Mouse (Mus musculus) heart, embryonic 15.5 days (tissue): ENCODE data around the gene Sp110. TPM values are rescaled to one million over a fixed set of nuclear protein-coding genes. Genes with fewer than 3 reads are reported as not detected.
A peak's percentile ranks its signal among the peaks of the same experiment; 100 is the strongest.
"Not testable (repeated sequence)": the region's sequence is repeated elsewhere in the genome, so short reads cannot be mapped to it uniquely, and the experiment has no call there.

ENCODE experiments used
- ATAC-seq: fragments of 200-750 bp; cut with Nextera tagmentation; replicated peaks from 2 replicates; pipeline ENCODE4 v1.8.0; 2017; ENCODE audit warnings: low read depth, moderate TSS enrichment; ENCODE audit not compliant: insufficient number of reproducible peaks, insufficient read depth, low FRiP score
- H3K27ac ChIP-seq: fragments of 300-500 bp; sonication (generic); 2 replicates; pipeline ENCODE4 v1.5.1; 2015; ENCODE audit warnings: mild to moderate bottlenecking, inconsistent platforms
- H3K27me3 ChIP-seq: fragments of 300-500 bp; sonication (generic); 2 replicates; pipeline ENCODE4 v1.6.1; 2015; ENCODE audit warnings: inconsistent platforms
- H3K36me3 ChIP-seq: fragments of 300-500 bp; sonication (generic); 2 replicates; pipeline ENCODE4 v1.6.1; 2015; ENCODE audit warnings: mild to moderate bottlenecking, inconsistent platforms
- H3K4me1 ChIP-seq: fragments of 300-500 bp; sonication (generic); replicated peaks from 2 replicates; pipeline ENCODE4 v1.6.1; 2015; ENCODE audit warnings: inconsistent platforms
- H3K4me2 ChIP-seq: fragments of 300-500 bp; sonication (generic); 2 replicates; pipeline ENCODE4 v1.6.1; 2015; ENCODE audit warnings: inconsistent platforms, mild to moderate bottlenecking, moderate library complexity
- H3K4me3 ChIP-seq: fragments of 300-500 bp; sonication (generic); 2 replicates; pipeline ENCODE4 v1.5.1; 2015; ENCODE audit warnings: mild to moderate bottlenecking, inconsistent platforms
- H3K9ac ChIP-seq: fragments of 300-500 bp; sonication (generic); 2 replicates; pipeline ENCODE4 v1.6.1; 2015; ENCODE audit warnings: mild to moderate bottlenecking, inconsistent platforms
- H3K9me3 ChIP-seq: fragments of 300-500 bp; sonication (generic); replicated peaks from 2 replicates; pipeline ENCODE4 v1.6.1; 2016; ENCODE audit warnings: inconsistent platforms
- WGBS: fragments of 180-500 bp; shearing (Covaris S2); methylation state at CpG from one replicate; pipeline ENCODE4 v1.1.7; 2015; ENCODE audit warnings: mixed read lengths; 5-methylcytosine and 5-hydroxymethylcytosine counted together
- polyA plus RNA-seq: library from polyadenylated mRNA; unstranded; fragments of >200 nt; fragmentation: Nextera tagmentation; extraction: Ambion mirVana; gene quantifications from 2 replicates; pipeline ENCODE4 v1.2.1, GENCODE M21; 2015

Gene Sp110
- polyA plus RNA-seq = 3.1 and 7.8 TPM in 2 replicates

GRCm38 (mm10) chr1:85598271-85599012 is at the start of gene Sp110:
Sp110 (minus strand) TSS chr1:85598817.
- not testable (repeated sequence) for ATAC-seq, H3K4me3 ChIP-seq
- WGBS = 63% methylated on average over 17 of the region's 17 CpGs

DNA sequence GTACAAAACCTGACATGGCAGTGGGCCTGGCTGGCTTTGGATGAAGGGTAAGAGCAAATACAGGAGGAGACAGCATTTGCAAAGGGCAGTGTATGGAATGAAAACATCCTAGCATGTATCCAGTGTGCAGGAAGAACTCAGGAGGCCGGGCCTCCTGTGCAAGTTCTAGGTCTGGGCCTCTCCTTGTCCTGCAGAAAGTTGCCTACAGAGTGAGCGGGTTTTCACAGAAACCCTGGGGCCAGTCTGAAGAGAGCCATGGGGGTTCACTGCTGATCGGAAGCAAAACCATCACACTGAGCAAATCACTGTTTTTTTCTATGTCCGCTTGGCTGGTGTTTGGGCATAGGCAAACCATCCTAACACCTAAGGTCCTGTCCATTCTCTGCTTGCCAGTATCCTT is 39.5 kb upstream of the Sp110 start:
- not testable (repeated sequence) for ATAC-seq, H3K4me3 ChIP-seq, H3K4me2 ChIP-seq, H3K4me1 ChIP-seq, H3K27me3 ChIP-seq, H3K9ac ChIP-seq, H3K9me3 ChIP-seq, H3K27ac ChIP-seq, H3K36me3 ChIP-seq
- 69% methylated on average over 4 of the region's 4 CpGs for WGBS

More at GRCm38 (mm10) chr1:85598271-85599012, at the start of gene Sp110:
- not testable (repeated sequence) for H3K4me1 ChIP-seq, H3K9me3 ChIP-seq, H3K4me2 ChIP-seq, H3K36me3 ChIP-seq, H3K27me3 ChIP-seq, H3K9ac ChIP-seq, H3K27ac ChIP-seq

GRCm38 (mm10) chr1:85636936-85637335 is 38.3 kb upstream of the Sp110 start:
- H3K27me3 ChIP-seq, H3K9ac ChIP-seq, H3K4me3 ChIP-seq, H3K9me3 ChIP-seq, H3K4me1 ChIP-seq, ATAC-seq, H3K4me2 ChIP-seq, H3K27ac ChIP-seq, H3K36me3 ChIP-seq: not testable (repeated sequence)
- 63% methylated on average over 3 of the region's 3 CpGs for WGBS

DNA sequence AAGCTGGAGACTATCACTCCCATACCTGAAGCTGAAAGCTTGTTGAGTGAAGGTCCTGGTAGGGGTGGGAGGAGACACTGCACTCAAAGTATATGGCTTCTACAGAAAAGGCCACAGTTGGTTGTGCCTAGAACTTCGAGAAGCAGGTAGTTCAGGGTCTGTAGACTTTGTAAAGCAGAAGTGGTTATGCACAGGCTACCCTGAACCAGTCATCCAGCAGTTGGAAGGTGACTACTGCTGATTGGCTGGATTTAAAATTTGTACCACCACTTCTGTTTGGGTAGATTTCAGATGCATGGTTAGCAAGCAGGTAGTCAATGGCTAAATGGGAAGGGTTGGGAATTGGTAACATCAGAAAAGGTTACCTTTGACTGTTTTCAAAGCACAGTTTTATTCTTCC is 20.1 kb upstream of the Sp110 start:
- not testable (repeated sequence) for H3K9ac ChIP-seq, ATAC-seq, H3K36me3 ChIP-seq, H3K27me3 ChIP-seq, H3K4me1 ChIP-seq, H3K4me2 ChIP-seq, H3K4me3 ChIP-seq, H3K27ac ChIP-seq, H3K9me3 ChIP-seq
- WGBS = 50% methylated on average over 1 of the region's 1 CpGs

GRCm38 (mm10) chr1:85617161-85617560 is 18.5 kb upstream of the Sp110 start:
- not testable (repeated sequence) for H3K4me2 ChIP-seq, H3K4me1 ChIP-seq, H3K27ac ChIP-seq, ATAC-seq, H3K27me3 ChIP-seq, H3K9me3 ChIP-seq, H3K36me3 ChIP-seq, H3K4me3 ChIP-seq, H3K9ac ChIP-seq
- 53% methylated on average over 4 of the region's 5 CpGs for WGBS

GRCm38 (mm10) chr1:85615819-85616218 is 17.2 kb upstream of the Sp110 start:
- not testable (repeated sequence) for ATAC-seq, H3K27me3 ChIP-seq, H3K4me3 ChIP-seq, H3K9ac ChIP-seq, H3K4me1 ChIP-seq, H3K36me3 ChIP-seq, H3K9me3 ChIP-seq, H3K27ac ChIP-seq, H3K4me2 ChIP-seq
- WGBS = 48% methylated on average over 3 of the region's 3 CpGs

DNA sequence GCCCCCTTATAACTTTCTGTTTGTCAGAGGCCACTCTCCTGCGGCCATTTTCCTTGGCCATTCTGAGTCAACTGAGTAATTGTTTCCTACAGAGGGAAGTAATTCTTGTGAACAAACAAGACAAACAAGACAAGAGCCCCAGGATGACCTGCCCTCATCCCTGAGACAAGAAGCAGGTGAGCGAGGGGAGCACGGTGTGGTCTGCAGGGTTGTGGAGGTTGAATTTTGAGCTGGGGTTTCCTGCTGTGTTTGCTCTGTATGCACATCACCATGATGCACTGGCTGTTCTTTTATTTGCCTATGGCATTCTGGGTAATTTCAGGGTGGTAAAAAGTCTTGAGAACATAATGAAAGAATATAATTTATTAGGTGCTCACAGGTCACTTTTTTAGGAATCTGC is 16.5 kb upstream of the Sp110 start:
- not testable (repeated sequence) for H3K4me3 ChIP-seq, H3K27me3 ChIP-seq, ATAC-seq, H3K36me3 ChIP-seq, H3K4me2 ChIP-seq, H3K9ac ChIP-seq, H3K27ac ChIP-seq, H3K4me1 ChIP-seq, H3K9me3 ChIP-seq
- WGBS = 89% methylated on average over 3 of the region's 3 CpGs

DNA sequence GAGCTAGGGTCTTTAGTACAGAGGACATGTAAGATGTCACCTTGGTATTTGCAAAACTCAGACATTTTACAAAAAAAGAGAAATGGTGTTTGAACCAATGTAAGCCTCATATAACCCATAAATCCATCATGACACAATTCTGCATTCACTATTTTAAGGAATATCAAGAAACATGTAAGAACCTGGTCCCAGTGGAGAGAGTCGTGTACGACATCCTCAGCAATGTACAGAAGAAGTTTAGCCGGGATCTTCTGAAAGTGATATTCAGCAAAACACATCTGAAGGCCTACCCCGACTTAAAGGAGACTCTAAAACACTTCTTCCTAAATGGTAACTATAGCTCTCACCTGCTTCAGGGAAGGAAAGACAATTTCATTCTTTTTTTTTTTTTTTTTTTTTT is 12.0 kb upstream of the Sp110 start:
- not testable (repeated sequence) for H3K4me2 ChIP-seq, H3K9me3 ChIP-seq, H3K4me3 ChIP-seq, H3K4me1 ChIP-seq, H3K36me3 ChIP-seq, H3K27me3 ChIP-seq, H3K9ac ChIP-seq, ATAC-seq, H3K27ac ChIP-seq
- no CpG with 5 or more reads among the region's 4 CpGs for WGBS

- ATAC-seq, H3K9ac ChIP-seq, H3K4me2 ChIP-seq, H3K4me3 ChIP-seq, H3K4me1 ChIP-seq, H3K9me3 ChIP-seq, H3K27me3 ChIP-seq, H3K36me3 ChIP-seq, H3K27ac ChIP-seq: not testable (repeated sequence)
- 69% methylated on average over 3 of the region's 4 CpGs for WGBS
Observed at GRCm38 (mm10) chr1:85608361-85608760, 9.7 kb upstream of the Sp110 start.

- H3K9ac ChIP-seq, H3K4me3 ChIP-seq, H3K9me3 ChIP-seq, H3K27ac ChIP-seq, ATAC-seq, H3K4me2 ChIP-seq, H3K36me3 ChIP-seq, H3K27me3 ChIP-seq, H3K4me1 ChIP-seq: not testable (repeated sequence)
- WGBS = 80% methylated on average over 1 of the region's 1 CpGs
Observed at GRCm38 (mm10) chr1:85604341-85604740, 5.7 kb upstream of the Sp110 start.

DNA sequence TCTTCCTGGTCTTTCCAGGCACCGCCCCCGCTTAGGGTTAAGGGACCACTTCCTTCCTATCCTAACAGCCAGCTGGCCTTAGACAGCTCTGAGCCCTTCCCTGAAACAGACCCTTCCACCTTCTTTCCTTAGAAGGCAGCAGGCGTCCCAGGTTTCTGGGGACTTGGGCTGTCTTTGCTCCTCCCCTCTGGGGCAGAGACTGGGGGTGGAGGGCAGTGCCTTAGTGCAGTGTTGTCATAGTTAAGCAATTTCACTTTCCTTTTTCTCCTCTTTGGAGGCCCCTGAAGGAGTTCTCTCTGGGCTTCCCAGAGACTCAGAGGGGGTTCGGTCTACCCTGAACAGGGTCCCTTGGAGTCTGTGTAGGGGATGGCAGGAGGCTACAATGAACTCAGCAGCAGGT is 2.2 kb upstream of the Sp110 start:
- not testable (repeated sequence) for H3K9ac ChIP-seq, H3K36me3 ChIP-seq, H3K9me3 ChIP-seq, H3K4me3 ChIP-seq, H3K4me1 ChIP-seq, ATAC-seq, H3K27me3 ChIP-seq, H3K27ac ChIP-seq
- peak overlapping the region; percentile 45 for H3K4me2 ChIP-seq
- 51% methylated on average over 4 of the region's 4 CpGs for WGBS

DNA sequence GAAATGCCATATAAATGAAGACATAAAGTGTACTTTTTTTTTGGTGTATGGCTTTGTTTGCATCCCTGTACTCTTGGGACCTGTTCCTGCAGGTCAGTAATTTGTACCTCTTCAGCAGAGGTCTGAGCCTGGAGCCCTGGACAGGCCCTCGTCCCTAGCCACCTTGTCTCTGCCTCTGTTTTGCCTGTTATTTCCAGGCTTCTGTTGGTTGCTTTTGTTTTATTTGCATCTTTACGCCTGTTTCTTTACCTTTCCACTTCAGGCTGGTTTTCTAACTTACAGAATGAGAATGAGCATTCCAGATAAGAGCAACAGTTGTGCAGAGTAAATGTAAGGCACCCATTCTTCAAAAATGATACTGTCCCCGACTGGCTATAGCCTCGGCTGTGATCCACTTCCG is 1.5 kb upstream of the Sp110 start, which contains the start of gene Sp140:
Gene Sp140 (plus strand): TSS at position 301 of the 400 bp plus-strand sequence.
- not testable (repeated sequence) for H3K9me3 ChIP-seq, H3K27ac ChIP-seq, ATAC-seq, H3K4me3 ChIP-seq, H3K27me3 ChIP-seq, H3K4me1 ChIP-seq, H3K9ac ChIP-seq, H3K36me3 ChIP-seq
- H3K4me2 ChIP-seq = peak within 1 kb of the TSS; percentile 45
- WGBS = 38% methylated on average over 1 of the region's 5 CpGs
